Comparison of ENCODE assay signal across 29 mouse cellular contexts in genomic region chr11:119959714-119960113, GRCm38 (mm10). TPM values are rescaled to one million over a fixed set of nuclear protein-coding genes. Genes with fewer than 3 reads are reported as not detected.
A peak's percentile ranks its signal among the peaks of the same experiment; 100 is the strongest.
DNase-seq lines count a peak whose midpoint lies in the region; ATAC-seq and TF ChIP-seq lines count a peak whose summit lies in the region.
"Had no signal": no experiment of that assay in that cellular context is flagged by ENCODE, and none has a peak within 500 bp of the region (broad histone marks: within the 10 kb centered on the region; RNA-seq: fewer than 3 reads in every experiment).

No protein-coding gene starts in this region.

- no peak overlapping the region for H3K9ac ChIP-seq in heart, postnatal 0 days (replicated peaks; ENCODE audit: low read depth, low read length)
- no peak overlapping the region for H3K9ac ChIP-seq in midbrain, embryonic 16.5 days (ENCODE audit: low read depth, low read length)
- H3K9ac ChIP-seq: embryonic facial prominence, embryonic 13.5 days; embryonic facial prominence, embryonic 15.5 days; forebrain, embryonic 12.5 days had no signal

- H3K9me3 ChIP-seq in heart, postnatal 0 days (replicated peaks; ENCODE audit: control insufficient read depth, low read length) = no peaks in the 10 kb centered on the region
- H3K9me3 ChIP-seq in midbrain, embryonic 16.5 days (replicated peaks; ENCODE audit: control insufficient read depth, low read length, poor library complexity, severe bottlenecking) = no peaks in the 10 kb centered on the region
- H3K9me3 ChIP-seq: embryonic facial prominence, embryonic 13.5 days; embryonic facial prominence, embryonic 15.5 days; forebrain, embryonic 10.5 days; forebrain, embryonic 12.5 days; G1E had no signal

- TF ChIP-seq EP300 in heart, postnatal 0 days (IDR thresholded peaks at IDR 0.05; ENCODE audit: low read depth) = peak; percentile 86

- H3K27me3 ChIP-seq in heart, postnatal 0 days (ENCODE audit: control insufficient read depth, insufficient read depth, low read length) = no peaks in the 10 kb centered on the region
- H3K27me3 ChIP-seq in midbrain, embryonic 16.5 days (ENCODE audit: control insufficient read depth, insufficient read depth, low read depth, low read length) = no peaks in the 10 kb centered on the region
- H3K27me3 ChIP-seq: CH12.LX; embryonic facial prominence, embryonic 13.5 days; embryonic facial prominence, embryonic 15.5 days; forebrain, embryonic 12.5 days; Patski had no signal

- 0 out of 2 replicates have a peak, but pooled peaks cover 4% of the 10 kb centered on the region for H3K36me3 ChIP-seq in heart, postnatal 0 days (replicated peaks; ENCODE audit: control insufficient read depth, insufficient read depth, low read length)
- H3K36me3 ChIP-seq in midbrain, embryonic 16.5 days (ENCODE audit: control insufficient read depth, insufficient read depth, low read length) = no peaks in the 10 kb centered on the region
- H3K36me3 ChIP-seq: forebrain, embryonic 12.5 days; G1E had no signal

- ATAC-seq in frontal cortex, adult (ENCODE audit: low TSS enrichment) = peak; percentile 29; the same call in 1 of the 2 replicates
- ATAC-seq in heart, postnatal 0 days (ENCODE audit: insufficient read depth, low read depth) = peak; percentile 73
- ATAC-seq in midbrain, embryonic 16.5 days = no peak
- ATAC-seq: activated CD4-positive, CD25-positive, alpha-beta regulatory T cell, adult 4 months; CD4-positive, CD25-positive, alpha-beta regulatory T cell, adult 4 months; forebrain, embryonic 14.5 days; Patski had no signal

- 48% methylated on average over 4 of the region's 4 CpGs for WGBS in heart, postnatal 0 days
- WGBS in midbrain, embryonic 16.5 days = 77% methylated on average over 4 of the region's 4 CpGs

- peaks cover 28% of the 10 kb centered on the region for H3K4me1 ChIP-seq in heart, postnatal 0 days (ENCODE audit: control insufficient read depth, insufficient read depth)
- peaks cover 36% of the 10 kb centered on the region for H3K4me1 ChIP-seq in cortical plate, adult 2 months (ENCODE audit: control insufficient read depth, insufficient read depth, low read length)
- peaks cover 4% of the 10 kb centered on the region; the same call in 1 of the 2 replicates for H3K4me1 ChIP-seq in midbrain, embryonic 16.5 days (ENCODE audit: control insufficient read depth, insufficient read depth, low read length)

- intact Hi-C loops in left cerebral cortex, adult 2 months (cut with DNase I) = loop anchor here (2.0 kb wide), 1 partner anchor 31 kb away; no protein-coding TSS in a partner anchor
- intact Hi-C loops in left cerebral cortex, postnatal 4 days (cut with DNase I) = no loop called here

- DNase-seq in frontal cortex, postnatal 14 days (ENCODE audit: low spot score in 2 of 2) = no peak
- DNase-seq in heart, postnatal 0 days (ENCODE audit: low spot score) = no peak
- DNase-seq in heart, adult 8-10 months (ENCODE audit: low spot score) = no peak
- DNase-seq in left cerebral cortex, adult 2 months (ENCODE audit: extremely low spot score in 1 of 2, low spot score in 2 of 2) = no peak
- no peak for DNase-seq in left cerebral cortex, postnatal 4 days
- DNase-seq: adrenal gland, adult 8-10 months; adrenal gland, postnatal 14 days; adrenal gland, postnatal 36 days; B cell, adult 2 months; cerebellum, adult 11-12 months; cerebellum, adult 2 months; cerebellum, adult 9-10 months; cerebellum, postnatal 10 days; cerebellum, postnatal 25 days; embryo, embryonic 11 days had no signal

- TF ChIP-seq CTCF in heart, postnatal 0 days (IDR thresholded peaks at IDR 0.05; ENCODE audit: low read depth) = no peak
- TF ChIP-seq CTCF in left cerebral cortex, adult 2 months (IDR thresholded peaks at IDR 0.05) = no peak
- no peak for TF ChIP-seq CTCF in cortical plate, adult 2 months (IDR thresholded peaks at IDR 0.05; ENCODE audit: extremely low read depth, insufficient read depth, low read length)

- no peak for TF ChIP-seq POLR2A in cortical plate, adult 2 months (IDR thresholded peaks at IDR 0.05; ENCODE audit: extremely low read depth, insufficient read depth, low read length)

- H3K27ac ChIP-seq in heart, postnatal 0 days (ENCODE audit: low read depth) = 0 out of 2 replicates have a peak overlapping the region, but pooled peaks have one; percentile 17
- H3K27ac ChIP-seq in left cerebral cortex, adult 2 months = peak overlapping the region; percentile 78
- peak overlapping the region; percentile 65 for H3K27ac ChIP-seq in cortical plate, adult 2 months (ENCODE audit: insufficient read depth, low read length)
- H3K27ac ChIP-seq in midbrain, embryonic 16.5 days (ENCODE audit: low read length) = no peak overlapping the region
- H3K27ac ChIP-seq: embryonic facial prominence, embryonic 13.5 days; embryonic facial prominence, embryonic 15.5 days; forebrain, embryonic 10.5 days; forebrain, embryonic 12.5 days had no signal

- no peak overlapping the region for H3K4me2 ChIP-seq in heart, postnatal 0 days (ENCODE audit: low read depth, low read length)
- H3K4me2 ChIP-seq in midbrain, embryonic 16.5 days (ENCODE audit: low read length) = no peak overlapping the region
- H3K4me2 ChIP-seq: embryonic facial prominence, embryonic 13.5 days; embryonic facial prominence, embryonic 15.5 days; forebrain, embryonic 12.5 days had no signal

- H3K4me3 ChIP-seq in heart, postnatal 0 days (ENCODE audit: low read depth, low read length) = no peak overlapping the region
- no peak overlapping the region for H3K4me3 ChIP-seq in left cerebral cortex, adult 2 months
- no peak overlapping the region for H3K4me3 ChIP-seq in cortical plate, adult 2 months (ENCODE audit: insufficient read depth, low read length)
- H3K4me3 ChIP-seq in midbrain, embryonic 16.5 days (ENCODE audit: low read depth, low read length) = no peak overlapping the region
- H3K4me3 ChIP-seq: embryonic facial prominence, embryonic 13.5 days; embryonic facial prominence, embryonic 15.5 days; erythroblast, embryonic 14.5 days; forebrain, embryonic 10.5 days; forebrain, embryonic 12.5 days had no signal

RNA-seq across cellular contexts. Expression of gene Baiap2, which starts 17.2 kb away (rescaled TPM):
- 16.1 and 22.0 TPM in 2 replicates for total RNA-seq in heart, postnatal 0 days (2014; rRNA removed; ENCODE audit: low replicate concordance)
- 7.8 and 8.2 TPM in 2 replicates for polyA plus RNA-seq in heart, postnatal 0 days (2015; fragmentation: Nextera tagmentation; extraction: Ambion mirVana)
- 10 to 100 TPM in 1 of 4 experiments, 1 to 10 TPM in 3; 4.8 to 10.0 (median 5.8) TPM for total RNA-seq in heart, adult 8-10 months (2022)
- 100 to 1,000 TPM; 249 to 287 TPM for total RNA-seq in left cerebral cortex, adult 2 months (2021)
- 10 to 100 TPM; 71.7 to 72.2 TPM for total RNA-seq in left cerebral cortex, postnatal 4 days (2021)
- polyA plus RNA-seq in cortical plate, adult 2 months (2012; rRNA removed) = 234 and 253 TPM in 2 replicates
- 14.7 and 15.7 TPM in 2 replicates for polyA plus RNA-seq in midbrain, embryonic 16.5 days (2015; fragmentation: Nextera tagmentation; extraction: Ambion mirVana)

RNA-seq across cellular contexts. Expression of gene Chmp6, which starts 46.5 kb away (rescaled TPM):
- 57.7 and 66.6 TPM in 2 replicates for total RNA-seq in heart, postnatal 0 days (2014; rRNA removed; ENCODE audit: low replicate concordance)
- polyA plus RNA-seq in heart, postnatal 0 days (2015; fragmentation: Nextera tagmentation; extraction: Ambion mirVana) = 60.1 and 65.2 TPM in 2 replicates
- total RNA-seq in heart, adult 8-10 months (2022) = 10 to 100 TPM; 29.9 to 33.7 (median 30.4) TPM
- 10 to 100 TPM; 37.2 to 43.6 TPM for total RNA-seq in left cerebral cortex, adult 2 months (2021)
- total RNA-seq in left cerebral cortex, postnatal 4 days (2021) = 10 to 100 TPM; 43.2 to 48.2 TPM
- polyA plus RNA-seq in cortical plate, adult 2 months (2012; rRNA removed) = 44.2 and 48.1 TPM in 2 replicates
- polyA plus RNA-seq in midbrain, embryonic 16.5 days (2015; fragmentation: Nextera tagmentation; extraction: Ambion mirVana) = 109 and 115 TPM in 2 replicates
